ENCODE assay signal across 10 mouse cellular contexts in genomic region chr9:29317623-29318022, GRCm38 (mm10).
DNase-seq lines count a peak whose midpoint lies in the region; ATAC-seq and TF ChIP-seq lines count a peak whose summit lies in the region.
"Had no signal": no experiment of that assay in that cellular context is flagged by ENCODE, and none has a peak within 500 bp of the region (broad histone marks: within the 10 kb centered on the region; RNA-seq: fewer than 3 reads in every experiment).

No protein-coding gene starts in this region.

- no peak overlapping the region for H3K4me2 ChIP-seq in heart, embryonic 15.5 days
- H3K4me2 ChIP-seq: liver, embryonic 12.5 days had no signal

- H3K27ac ChIP-seq in heart, embryonic 15.5 days: 0 out of 2 replicates have a peak overlapping the region, but pooled peaks have one; percentile 25
- H3K27ac ChIP-seq in olfactory bulb, adult 2 months (ENCODE audit: insufficient read depth, low read depth, low read length): peak overlapping the region; percentile 78
- no peak overlapping the region for H3K27ac ChIP-seq in gastrocnemius, adult 2 months
- H3K27ac ChIP-seq: liver, embryonic 12.5 days had no signal

- H3K9ac ChIP-seq in heart, embryonic 15.5 days: no peak overlapping the region
- H3K9ac ChIP-seq: liver, embryonic 12.5 days had no signal

- H3K27me3 ChIP-seq in heart, embryonic 15.5 days: no peaks in the 10 kb centered on the region
- H3K27me3 ChIP-seq: liver, embryonic 12.5 days had no signal

- no peak overlapping the region for H3K4me3 ChIP-seq in heart, embryonic 15.5 days
- H3K4me3 ChIP-seq in olfactory bulb, adult 2 months (ENCODE audit: insufficient read depth, low read depth, low read length): no peak overlapping the region
- no peak overlapping the region for H3K4me3 ChIP-seq in gastrocnemius, adult 2 months
- H3K4me3 ChIP-seq: liver, embryonic 12.5 days had no signal

- ATAC-seq in heart, embryonic 15.5 days (replicated peaks; ENCODE audit: insufficient number of reproducible peaks, insufficient read depth, low FRiP score, low read depth): 0 out of 2 replicates have a peak, but pooled peaks have one; percentile 50
- no peak for ATAC-seq in megakaryocyte, adult 5-6 weeks (ENCODE audit: poor library complexity, severe bottlenecking)
- ATAC-seq: liver, embryonic 12.5 days had no signal

- H3K36me3 ChIP-seq in heart, embryonic 15.5 days: no peaks in the 10 kb centered on the region
- H3K36me3 ChIP-seq: liver, embryonic 12.5 days had no signal

- no peak for TF ChIP-seq CTCF in olfactory bulb, adult 2 months (IDR thresholded peaks at IDR 0.05; ENCODE audit: insufficient read depth, low read depth, low read length)
- no peak for TF ChIP-seq CTCF in gastrocnemius, adult 2 months (IDR thresholded peaks at IDR 0.05)

- WGBS in heart, embryonic 15.5 days: 17% methylated on average over 3 of the region's 3 CpGs
- 10% methylated on average over 3 of the region's 3 CpGs for whole genome bisulfite sequencing in olfactory bulb, adult 2 months

- no peak for DNase-seq in heart, postnatal 14 days
- peak; percentile 46 for DNase-seq in retina, postnatal 1 day
- DNase-seq in retina, embryonic 14.5 days (ENCODE audit: low spot score): no peak
- DNase-seq in heart, postnatal 4 days: peak; percentile 4
- DNase-seq in gastrocnemius, adult 2 months: no peak
- DNase-seq: cerebellum, adult 11 months had no signal

- no peaks in the 10 kb centered on the region for H3K9me3 ChIP-seq in heart, embryonic 15.5 days (replicated peaks)
- H3K9me3 ChIP-seq: liver, embryonic 12.5 days had no signal

- peaks cover 16% of the 10 kb centered on the region for H3K4me1 ChIP-seq in heart, embryonic 15.5 days (replicated peaks)
- H3K4me1 ChIP-seq in olfactory bulb, adult 2 months (ENCODE audit: control insufficient read depth, insufficient read depth, low read length): peaks cover 24% of the 10 kb centered on the region
- H3K4me1 ChIP-seq: liver, embryonic 12.5 days had no signal

- intact Hi-C loops in heart, postnatal 14 days (cut with DNase I): no loop called here
- intact Hi-C loops in gastrocnemius, adult 2 months (cut with DNase I): no loop called here

- TF ChIP-seq POLR2A in olfactory bulb, adult 2 months (IDR thresholded peaks at IDR 0.05; ENCODE audit: insufficient read depth, low read depth, low read length): no peak

Comparison
In these comparisons a context has a peak if more than half of its experiments do, and no peak if none do; other contexts are left out.
1. DNase-seq: peak in retina, postnatal 1 day (single experiment) and heart, postnatal 4 days (single experiment); none in heart, postnatal 14 days (0 of 2), retina, embryonic 14.5 days (single experiment) and gastrocnemius, adult 2 months (single experiment).